Mouse (Mus musculus) T-helper 17 cell (primary cell): ENCODE results near the gene Rnf167.

ENCODE experiments used
- in situ Hi-C, 2 experiments: fragments of 300-600 bp; cut with MboI, MseI; formaldehyde crosslinking; loops; 1 replicate in 1 of 2; 2 replicates in 1 of 2; pipeline ENCODE4 v1.15.1; 2025; ENCODE audit warnings: high pct_unique_total_duplicates in 2 of 2

The Rnf167 gene

DNA sequence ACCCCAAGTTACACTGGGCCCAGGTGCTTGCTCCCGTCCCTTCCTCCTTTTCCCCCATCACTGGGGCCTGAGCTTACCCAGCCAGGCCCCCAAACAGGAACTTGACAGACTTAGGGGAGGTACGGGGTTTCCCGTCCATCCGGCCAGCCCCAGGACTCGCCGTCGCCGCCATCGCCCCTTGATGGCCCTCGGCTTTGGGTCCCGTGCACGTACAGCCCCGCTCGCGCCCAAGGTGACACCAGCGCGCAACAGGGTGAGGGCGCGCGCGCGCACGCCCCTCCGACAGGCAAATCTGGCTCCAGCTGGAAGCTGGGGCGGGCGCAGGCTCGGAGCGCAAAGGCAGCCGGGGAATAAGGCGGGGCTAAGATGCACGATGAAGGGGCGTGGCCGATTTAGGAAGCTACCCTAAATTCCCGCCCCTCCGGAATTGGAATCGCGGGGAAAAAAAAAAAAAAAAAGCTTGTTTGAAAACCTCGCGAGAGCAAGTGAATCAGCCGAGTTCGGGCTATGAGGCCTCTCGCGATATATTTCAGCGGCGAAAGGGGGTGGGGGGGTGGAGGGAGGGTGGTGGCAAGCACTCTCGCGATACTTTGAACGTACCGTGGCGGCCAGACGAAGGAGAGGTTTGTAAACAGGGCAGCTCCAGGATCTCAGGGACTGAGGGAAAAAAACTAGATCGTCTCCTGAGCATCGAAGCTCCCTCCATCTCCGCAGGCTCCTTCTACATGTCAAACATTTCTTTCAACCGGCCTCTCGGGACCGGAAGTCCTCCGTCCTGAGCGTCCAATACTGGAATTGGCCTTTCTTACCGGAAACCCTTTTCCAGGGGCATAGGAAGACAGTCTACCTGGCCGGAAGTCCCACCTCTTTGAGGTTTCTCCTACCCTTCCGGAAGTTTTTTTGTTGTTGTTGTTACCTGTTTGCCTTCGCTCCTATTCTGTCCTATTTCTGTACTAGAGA lies at the start of gene Rnf167, which contains the start of gene Slc25a11:
Gene Rnf167 (plus strand): TSS at position 545 of the 960 bp plus-strand sequence.
Gene Slc25a11 (minus strand): TSS at position 789 of the 960 bp plus-strand sequence.
- in situ Hi-C loops = loop anchor here in 1 of 2 experiments (25.0 kb wide), 1 partner anchor 115 kb away; the partner anchor contains the start of gene Zfp3

DNA sequence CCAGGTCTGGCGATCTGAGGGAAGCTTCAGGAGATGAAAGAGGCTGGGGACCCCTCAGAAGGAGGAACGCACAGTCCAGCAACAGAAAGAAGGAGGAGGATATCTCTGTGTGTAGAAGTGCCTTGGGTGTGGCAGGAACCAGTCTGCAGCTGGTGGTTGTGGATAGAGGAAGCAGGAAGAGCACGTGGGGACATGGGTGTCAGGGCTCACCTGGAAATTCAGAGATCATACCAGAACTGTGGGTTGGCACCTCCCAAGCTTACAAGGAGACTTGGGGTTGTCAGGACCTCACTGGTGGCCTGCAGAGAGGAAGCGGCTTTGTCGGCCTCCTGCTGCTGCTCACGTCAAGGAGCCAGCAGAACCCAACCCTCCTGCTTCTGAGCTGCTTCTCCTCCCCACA lies 49.7 kb upstream of the Rnf167 start:
- in situ Hi-C loops = no loop called here

DNA sequence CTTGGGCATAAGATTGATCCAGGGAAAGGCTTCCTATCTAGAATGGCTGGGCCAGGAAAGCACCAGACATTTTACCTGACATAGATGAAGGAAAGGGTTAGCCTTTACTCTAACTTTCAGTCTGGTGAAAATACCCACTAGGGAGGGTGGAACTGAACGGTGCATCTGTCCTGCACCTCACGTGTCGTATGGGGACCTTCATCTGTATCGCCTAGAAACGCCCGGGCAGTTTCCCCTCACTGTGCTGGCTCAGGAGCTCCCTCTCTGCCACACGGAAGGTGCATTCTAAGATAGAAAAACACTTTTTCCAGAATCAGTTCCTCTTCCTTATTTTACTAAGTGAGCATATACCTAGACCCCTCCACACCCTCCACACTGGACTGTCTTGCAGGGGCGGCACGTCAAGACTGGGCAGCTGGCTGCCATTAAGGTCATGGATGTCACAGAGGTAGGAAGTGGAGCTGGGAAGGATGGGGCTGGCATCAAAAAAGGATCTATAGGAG lies 48.5 kb upstream of the Rnf167 start:
- in situ Hi-C loops = no loop called here

DNA sequence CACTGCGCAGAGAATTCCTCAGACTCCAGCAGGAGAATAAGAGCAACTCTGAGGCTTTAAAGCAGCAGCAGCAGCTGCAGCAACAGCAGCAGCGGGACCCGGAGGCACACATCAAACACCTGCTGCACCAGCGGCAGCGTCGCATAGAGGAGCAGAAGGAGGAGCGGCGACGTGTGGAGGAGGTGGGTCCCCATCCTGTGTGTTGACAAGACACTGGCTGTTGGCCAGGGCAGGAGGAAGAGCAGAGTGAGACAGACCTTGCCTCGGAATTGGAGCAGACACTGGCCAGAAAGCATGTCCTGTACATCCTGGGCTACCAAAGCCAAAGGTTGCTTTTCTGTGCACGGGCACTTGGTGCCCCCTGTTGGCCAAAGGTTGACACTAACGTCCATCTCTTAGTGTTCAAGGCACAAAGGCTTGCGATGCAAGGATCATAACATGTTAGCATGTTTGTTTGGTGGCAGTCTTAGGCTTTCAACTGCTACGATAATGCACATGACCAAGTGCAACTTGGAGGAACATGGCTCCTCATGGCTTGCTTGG lies 41.9 kb upstream of the Rnf167 start:
- in situ Hi-C loops = loop anchor here in 1 of 2 experiments (5.0 kb wide), 2 partner anchors 63 to 193 kb away; partner anchors contain the start of genes Pelp1 and Pld2

DNA sequence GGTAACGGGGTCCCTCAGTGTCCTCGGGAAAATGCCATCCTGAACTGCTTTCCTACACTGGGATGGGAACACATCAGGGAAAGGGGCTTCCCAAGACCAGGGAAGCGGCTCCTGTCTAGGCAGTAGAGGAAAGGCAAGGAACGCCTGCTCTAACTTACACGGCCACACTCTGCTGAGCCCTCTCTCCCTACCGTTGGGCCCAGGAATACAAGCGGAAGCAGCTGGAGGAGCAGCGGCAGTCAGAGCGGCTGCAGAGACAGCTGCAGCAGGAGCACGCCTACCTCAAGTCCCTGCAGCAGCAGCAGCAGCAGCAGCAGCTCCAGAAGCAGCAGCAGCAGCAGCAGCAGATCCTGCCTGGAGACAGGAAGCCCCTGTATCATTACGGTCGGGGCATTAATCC lies 40.3 kb upstream of the Rnf167 start:
- in situ Hi-C loops = loop anchor here in 1 of 2 experiments (5.0 kb wide), 2 partner anchors 64 to 194 kb away; partner anchors contain the start of genes Pelp1 and Pld2

DNA sequence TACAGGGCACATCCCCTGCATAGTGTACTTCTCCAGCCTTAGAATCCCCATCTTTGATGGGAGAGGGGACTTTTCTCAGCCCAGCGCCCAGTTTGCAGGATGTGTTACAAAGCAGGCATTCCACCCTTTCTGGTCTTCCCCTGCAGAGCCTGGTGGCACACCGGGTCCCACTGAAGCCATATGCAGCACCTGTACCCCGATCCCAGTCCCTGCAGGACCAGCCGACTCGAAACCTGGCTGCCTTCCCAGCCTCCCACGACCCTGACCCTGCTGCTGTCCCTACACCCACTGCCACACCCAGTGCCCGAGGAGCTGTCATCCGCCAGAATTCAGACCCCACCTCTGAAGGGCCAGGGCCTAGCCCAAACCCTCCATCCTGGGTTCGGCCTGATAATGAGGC lies 39.4 kb upstream of the Rnf167 start:
- in situ Hi-C loops = loop anchor here in 1 of 2 experiments (5.0 kb wide), 2 partner anchors 65 to 195 kb away; partner anchors contain the start of genes Pelp1 and Pld2

DNA sequence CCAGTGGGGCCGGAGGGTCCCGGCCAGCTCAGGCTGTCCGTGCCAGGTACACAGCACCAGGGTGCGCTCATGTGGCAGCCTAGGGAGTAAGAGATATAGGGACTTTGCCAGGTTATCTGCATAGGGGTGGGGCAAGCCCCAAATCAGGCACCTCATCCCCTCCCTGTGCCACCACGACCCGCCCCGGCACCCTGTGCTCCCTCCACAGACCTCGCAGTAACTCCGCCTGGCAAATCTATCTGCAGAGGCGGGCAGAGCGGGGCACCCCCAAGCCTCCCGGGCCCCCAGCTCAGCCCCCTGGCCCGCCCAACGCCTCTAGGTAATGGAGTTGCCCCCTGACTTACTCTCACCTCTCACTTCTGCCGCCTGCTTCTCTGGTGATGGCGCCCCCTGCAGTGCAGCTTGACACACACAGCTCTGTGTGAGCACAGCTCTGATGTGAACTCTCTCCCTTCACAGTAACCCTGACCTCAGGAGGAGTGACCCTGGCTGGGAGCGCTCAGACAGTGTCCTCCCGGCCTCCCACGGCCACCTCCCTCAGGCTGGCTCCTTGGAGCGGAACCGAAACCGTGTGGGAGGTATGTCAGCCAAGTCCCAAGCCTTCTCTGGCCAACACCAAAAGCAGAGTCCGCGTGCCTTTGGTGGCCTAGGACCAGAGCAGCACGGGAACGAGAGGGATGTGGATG lies 38.5 kb upstream of the Rnf167 start:
- in situ Hi-C loops = loop anchor here in 1 of 2 experiments (5.0 kb wide), 2 partner anchors 66 to 196 kb away; partner anchors contain the start of genes Pelp1 and Pld2

DNA sequence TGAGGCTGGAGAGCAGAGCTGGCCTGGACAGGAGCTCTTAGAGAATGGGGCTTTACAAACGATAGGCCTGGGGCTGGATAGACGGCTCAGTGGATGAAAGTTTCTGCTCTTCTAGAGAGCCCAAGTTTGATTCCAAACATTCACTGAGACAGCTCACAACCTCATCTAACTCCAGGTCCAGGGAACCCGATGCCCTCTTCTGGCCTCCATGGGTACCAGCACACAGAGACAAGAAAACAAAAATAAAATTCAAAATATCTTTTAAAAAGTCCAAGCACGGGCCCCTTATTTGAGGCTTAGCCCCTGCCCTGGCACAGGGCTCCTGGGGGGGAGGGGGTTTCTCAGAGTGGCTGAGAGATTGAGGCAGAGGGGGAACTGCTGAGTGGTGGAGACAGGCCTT lies 36.3 kb upstream of the Rnf167 start:
- in situ Hi-C loops = loop anchor here in 1 of 2 experiments (5.0 kb wide), 1 partner anchor 68 kb away; the partner anchor contains the start of gene Pld2

DNA sequence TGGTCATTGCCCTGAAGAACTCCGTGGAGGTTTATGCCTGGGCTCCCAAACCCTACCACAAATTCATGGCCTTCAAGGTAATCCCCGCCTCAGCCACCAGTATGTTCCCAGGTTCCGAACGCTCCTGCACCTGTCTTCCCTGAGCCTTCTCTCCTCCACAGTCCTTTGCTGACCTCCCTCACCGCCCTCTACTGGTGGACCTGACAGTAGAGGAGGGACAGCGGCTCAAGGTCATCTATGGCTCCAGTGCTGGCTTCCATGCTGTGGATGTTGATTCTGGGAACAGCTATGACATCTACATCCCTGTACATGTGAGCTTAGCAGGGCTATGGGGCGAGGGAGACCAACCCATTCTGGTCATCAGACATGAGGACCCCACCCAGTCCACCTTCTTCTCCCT lies 34.5 kb upstream of the Rnf167 start:
- in situ Hi-C loops = loop anchor here in 1 of 2 experiments (5.0 kb wide), 1 partner anchor 70 kb away; the partner anchor contains the start of gene Pld2

DNA sequence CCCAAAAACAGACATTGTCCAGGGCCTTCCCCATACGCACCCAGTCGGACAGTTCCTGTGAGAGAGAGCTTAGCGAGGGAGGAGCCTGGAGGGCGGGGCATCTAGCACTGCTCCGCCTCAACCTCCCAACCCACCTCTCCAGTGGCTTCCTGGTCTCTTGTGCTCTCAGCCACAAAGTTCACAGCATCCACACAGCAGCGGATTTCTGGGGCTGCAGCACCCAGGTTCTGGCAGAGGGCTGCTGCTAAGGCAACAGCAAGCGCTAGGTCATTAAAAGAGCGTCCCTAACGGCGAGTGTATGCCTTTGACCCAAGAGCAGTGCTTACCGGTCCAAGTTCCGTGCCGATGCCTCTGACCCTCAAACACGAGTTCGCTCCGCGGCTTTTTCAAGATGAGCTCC lies 32.0 kb upstream of the Rnf167 start:
- in situ Hi-C loops = loop anchor here (5.0 kb wide), 2 partner anchors 137 to 178 kb away; no protein-coding TSS in a partner anchor

DNA sequence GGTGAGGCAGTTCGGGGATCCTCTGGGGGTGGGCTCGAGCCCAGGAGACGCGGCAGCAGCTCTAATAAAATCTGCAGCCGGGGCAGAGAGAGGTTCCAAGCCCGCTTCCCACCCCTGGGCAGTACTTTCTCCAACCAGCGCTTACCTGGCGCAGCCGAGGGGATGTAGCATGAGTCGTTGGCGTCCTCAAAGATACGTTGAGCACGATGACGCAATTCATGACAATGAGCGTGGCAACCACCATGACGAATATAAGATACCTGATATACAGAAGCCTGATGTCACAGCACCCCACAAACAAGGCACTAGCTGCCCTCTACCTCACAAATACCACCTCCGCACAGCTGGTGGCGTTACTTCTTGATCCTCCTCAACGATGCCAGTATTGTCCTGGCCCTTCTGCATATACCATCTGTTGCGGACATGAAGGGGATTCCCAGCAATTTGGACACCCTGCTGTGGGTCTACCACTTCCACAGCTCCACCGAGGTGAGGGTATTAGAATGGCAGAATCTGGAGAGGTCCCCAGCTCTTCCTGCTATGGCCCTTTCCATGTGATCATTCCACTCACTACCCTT lies 31.4 kb upstream of the Rnf167 start, which contains the start of gene 4930544D05Rik:
Gene 4930544D05Rik (plus strand): TSS at position 333 of the 578 bp plus-strand sequence.
- in situ Hi-C loops = loop anchor here (5.0 kb wide), 2 partner anchors 137 to 178 kb away; no protein-coding TSS in a partner anchor

DNA sequence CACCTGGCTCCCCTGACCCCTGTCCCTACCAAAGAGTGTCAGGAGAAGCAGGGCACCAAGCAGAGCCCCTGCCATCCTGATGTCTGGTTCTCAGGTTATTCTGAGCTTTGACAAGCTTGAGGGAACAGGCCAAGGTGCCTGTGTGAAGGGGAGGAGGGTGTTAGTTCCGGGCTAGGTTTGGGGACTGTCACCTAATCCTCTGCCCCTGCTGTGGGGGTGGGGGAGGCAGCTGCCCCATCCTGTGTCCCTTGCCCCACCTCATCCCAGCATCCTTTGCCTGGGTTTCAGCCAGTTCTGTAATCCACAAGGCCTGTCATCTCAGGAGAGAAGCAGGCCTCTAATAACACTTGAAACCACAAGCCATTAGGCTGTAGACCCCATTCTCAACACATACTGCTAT lies 27.9 kb upstream of the Rnf167 start, which contains the start of gene Chrne:
Gene Chrne (minus strand): TSS at position 116 of the 400 bp plus-strand sequence.
- in situ Hi-C loops = loop anchor here (5.0 kb wide), 2 partner anchors 133 to 182 kb away; no protein-coding TSS in a partner anchor

DNA sequence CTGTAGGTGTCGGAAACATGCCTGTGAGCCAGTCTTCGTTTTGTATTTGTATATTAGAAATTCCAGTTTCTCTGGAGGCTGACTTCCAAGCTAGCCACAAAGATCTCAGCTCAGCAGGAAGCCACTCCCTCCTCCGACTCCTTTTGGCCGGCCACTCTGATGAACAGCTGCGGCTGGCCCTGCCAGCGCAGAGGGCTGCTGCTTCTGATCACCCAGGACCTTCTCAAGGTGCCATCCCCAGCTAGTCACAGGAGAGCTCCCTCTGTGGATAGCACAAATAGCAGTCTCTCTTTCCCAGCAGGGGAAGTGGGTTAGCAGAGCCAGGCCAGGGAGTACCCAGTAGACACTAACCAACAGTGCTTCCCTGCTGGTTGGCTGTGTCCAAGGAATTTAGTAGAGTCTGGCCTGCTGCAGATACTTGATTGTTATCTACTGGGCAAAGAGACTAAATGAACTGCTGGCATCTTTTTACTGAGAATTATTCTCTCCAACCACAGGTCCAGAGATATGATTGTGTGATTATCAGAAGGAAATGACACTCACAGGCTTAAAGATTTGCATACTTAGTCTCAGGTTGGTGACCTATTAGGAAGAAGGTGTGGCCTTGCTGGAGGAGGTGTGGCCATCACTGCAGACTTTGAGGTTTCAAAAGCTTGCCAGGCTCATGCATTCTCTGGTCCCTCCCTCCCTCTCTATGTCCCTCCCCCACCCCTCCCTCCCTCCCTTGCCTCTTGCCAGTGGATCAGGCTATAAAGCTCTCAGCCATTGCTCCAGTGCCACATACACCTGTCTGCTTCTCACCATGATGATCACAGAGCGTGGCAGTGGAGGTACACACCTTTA lies 24.8 kb upstream of the Rnf167 start:
- in situ Hi-C loops = no loop called here

DNA sequence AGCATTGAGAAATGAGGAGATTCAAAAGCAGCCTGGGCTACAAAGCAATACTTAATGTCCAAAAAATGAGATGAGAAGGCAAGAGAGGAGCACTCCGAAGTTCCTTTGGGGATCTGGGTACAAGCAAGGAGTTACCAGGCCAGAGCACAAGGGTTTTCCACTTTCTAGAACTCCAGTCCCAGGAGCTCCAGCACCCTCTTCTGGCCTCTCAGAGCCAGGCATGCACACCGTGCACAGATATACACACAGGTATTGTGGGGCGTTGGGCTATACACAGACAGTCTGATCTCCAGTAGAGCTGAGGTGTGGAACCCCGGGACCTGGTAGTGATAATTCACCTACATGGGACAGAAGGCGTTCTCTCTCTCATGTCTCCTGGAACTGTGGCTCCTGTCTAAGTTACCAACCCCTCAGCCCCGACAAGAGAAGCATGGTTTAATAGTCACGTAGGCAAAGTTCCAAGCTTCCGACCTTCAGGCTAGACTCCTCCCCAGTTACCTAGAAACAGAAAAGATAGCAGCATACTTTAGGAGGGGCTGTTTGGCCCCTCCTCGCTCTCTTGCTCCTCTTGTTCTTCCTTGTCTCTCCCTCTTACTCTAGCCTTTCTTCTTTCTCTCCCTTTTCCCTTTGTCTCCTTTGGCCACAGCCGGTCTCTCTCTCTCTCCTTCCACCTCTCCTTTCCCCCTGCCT lies 23.8 kb upstream of the Rnf167 start:
- in situ Hi-C loops = no loop called here

DNA sequence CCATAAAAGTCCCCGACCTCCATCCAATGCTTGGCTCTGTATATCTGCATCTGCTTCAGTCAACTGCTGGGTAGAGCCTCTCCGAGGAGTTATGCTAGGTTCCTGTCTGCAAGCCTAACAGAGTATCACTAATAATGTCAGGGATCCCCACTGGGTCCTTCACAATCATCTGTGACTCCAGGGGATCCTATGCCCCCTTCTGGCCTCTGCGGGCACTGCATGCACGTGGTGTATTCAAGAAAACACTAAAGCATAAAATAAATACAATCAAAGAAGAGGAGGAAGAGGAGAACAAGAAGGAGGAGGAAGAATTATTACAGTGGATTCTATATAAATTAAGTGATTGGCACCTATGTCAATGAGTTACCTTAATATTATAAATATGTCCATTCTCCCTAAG lies 21.6 kb upstream of the Rnf167 start:
- in situ Hi-C loops = loop anchor here in 1 of 2 experiments (25.0 kb wide), 1 partner anchor 137 kb away; the partner anchor contains the start of gene Zfp3

DNA sequence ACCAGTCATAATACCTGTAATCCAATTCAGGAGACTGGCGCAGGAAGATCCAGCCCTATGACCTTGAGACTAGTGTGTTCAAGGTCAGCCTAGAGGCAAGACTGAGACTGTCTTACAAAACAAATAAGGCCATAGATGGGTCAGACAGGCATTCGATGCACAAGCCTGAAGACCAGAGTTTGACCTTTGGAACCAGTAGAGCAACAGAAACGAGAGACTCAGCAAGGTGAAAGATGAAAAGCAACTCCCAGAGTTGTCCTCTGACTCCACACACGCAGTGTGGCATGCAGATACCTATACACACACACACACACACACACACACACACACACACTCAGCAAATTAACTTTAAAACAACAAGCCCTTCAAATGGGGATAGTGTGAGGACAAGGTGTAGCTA lies 20.2 kb upstream of the Rnf167 start:
- in situ Hi-C loops = loop anchor here in 1 of 2 experiments (25.0 kb wide), 1 partner anchor 135 kb away; the partner anchor contains the start of gene Zfp3

DNA sequence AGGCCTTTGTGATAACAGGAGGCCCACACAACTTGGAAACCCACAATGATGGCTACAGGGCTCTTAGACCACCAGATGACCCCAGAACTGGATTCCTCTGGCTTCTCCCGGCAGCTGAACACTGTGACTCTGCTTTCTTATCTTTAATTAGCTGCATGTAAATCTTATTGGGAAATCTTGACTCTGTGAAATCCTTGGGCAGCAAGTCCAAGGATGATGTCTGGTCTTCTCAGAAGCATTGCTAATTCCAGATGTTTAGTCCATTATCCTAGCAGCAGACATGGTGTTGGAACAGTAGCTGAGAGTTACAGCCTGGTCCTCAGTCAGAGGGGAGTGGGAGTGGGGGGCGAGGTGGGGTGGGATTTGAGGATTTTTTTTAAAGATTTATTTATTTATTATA lies 18.6 kb upstream of the Rnf167 start:
- in situ Hi-C loops = loop anchor here in 1 of 2 experiments (25.0 kb wide), 1 partner anchor 134 kb away; the partner anchor contains the start of gene Zfp3

DNA sequence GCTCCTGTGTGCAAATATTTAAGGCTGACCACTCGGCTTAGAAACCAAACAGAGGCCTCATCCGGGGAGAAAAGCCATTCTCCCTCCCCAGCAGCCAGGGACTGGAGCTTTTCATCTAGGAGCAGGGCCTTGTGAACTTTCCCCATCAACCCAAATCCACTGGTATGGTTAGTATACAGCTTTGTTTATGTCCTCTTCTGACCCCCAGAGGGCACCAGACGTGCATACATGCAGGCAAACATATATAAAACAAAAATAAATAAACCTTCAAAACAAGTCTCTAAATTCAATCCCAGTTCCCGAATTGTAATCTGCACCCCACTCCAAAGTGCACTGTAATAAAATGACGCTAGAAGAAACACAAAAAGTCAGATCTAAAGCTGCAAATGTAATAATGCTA lies 17.5 kb upstream of the Rnf167 start:
- in situ Hi-C loops = loop anchor here in 1 of 2 experiments (25.0 kb wide), 1 partner anchor 133 kb away; the partner anchor contains the start of gene Zfp3
